Mouse (Mus musculus) embryonic fibroblast, embryonic 13.5 days (primary cell): Measurements from ENCODE around the gene Plpp6.

Experiments
- CTCF ChIP-seq: IDR thresholded peaks from 2 replicates; pipeline ENCODE4 v1.5.1; 2011; ENCODE audit warnings: mild to moderate bottlenecking, control low read depth, low read length, moderate library complexity, borderline replicate concordance; ENCODE audit not compliant: insufficient read depth
- POLR2A ChIP-seq: IDR thresholded peaks from 2 replicates; pipeline ENCODE4 v1.6.1; 2011; ENCODE audit warnings: low read depth, mild to moderate bottlenecking, control low read depth, low read length, moderate library complexity

- TF ChIP-seq POLR2A: no peak
- TF ChIP-seq CTCF: no peak
These were observed 37.4 kb upstream of the Plpp6 start for GRCm38 (mm10) chr19:28926366-28926765.
